Mouse (Mus musculus) stomach, postnatal 0 days (tissue): ENCODE measurements at regions not wholly inside any gene's neighbourhood (a gene's known extent, or its start where the extent isn't known, plus 50 kb on each side); places are given as distances from the start of the nearest gene placed in this dataset.

ENCODE experiments used
- CTCF ChIP-seq: IDR thresholded peaks from 2 replicates; pipeline ENCODE4 v1.5.1; 2016; ENCODE audit warnings: antibody characterized with exemption, low read depth, mild to moderate bottlenecking, moderate library complexity
- EP300 ChIP-seq: optimal IDR thresholded peaks from 2 replicates; pipeline ENCODE3; 2016; ENCODE audit warnings: antibody characterized with exemption

- TF ChIP-seq CTCF (no peak), EP300 (no peak)
Observed at GRCm38 (mm10) chr10:118007846-118008245, 133.8 kb upstream of the Mdm1 start.
